Mouse (Mus musculus) 3134 (cell line): ENCODE measurements around the gene Ncoa3.

Source experiments
- DNase-seq: peaks from one replicate; pipeline ENCODE4 v3.0.0-alpha.2; 2011; ENCODE audit warnings: low spot score; ENCODE audit not compliant: insufficient read length; ENCODE audit errors: extremely low read depth

Ncoa3 gene

DNA sequence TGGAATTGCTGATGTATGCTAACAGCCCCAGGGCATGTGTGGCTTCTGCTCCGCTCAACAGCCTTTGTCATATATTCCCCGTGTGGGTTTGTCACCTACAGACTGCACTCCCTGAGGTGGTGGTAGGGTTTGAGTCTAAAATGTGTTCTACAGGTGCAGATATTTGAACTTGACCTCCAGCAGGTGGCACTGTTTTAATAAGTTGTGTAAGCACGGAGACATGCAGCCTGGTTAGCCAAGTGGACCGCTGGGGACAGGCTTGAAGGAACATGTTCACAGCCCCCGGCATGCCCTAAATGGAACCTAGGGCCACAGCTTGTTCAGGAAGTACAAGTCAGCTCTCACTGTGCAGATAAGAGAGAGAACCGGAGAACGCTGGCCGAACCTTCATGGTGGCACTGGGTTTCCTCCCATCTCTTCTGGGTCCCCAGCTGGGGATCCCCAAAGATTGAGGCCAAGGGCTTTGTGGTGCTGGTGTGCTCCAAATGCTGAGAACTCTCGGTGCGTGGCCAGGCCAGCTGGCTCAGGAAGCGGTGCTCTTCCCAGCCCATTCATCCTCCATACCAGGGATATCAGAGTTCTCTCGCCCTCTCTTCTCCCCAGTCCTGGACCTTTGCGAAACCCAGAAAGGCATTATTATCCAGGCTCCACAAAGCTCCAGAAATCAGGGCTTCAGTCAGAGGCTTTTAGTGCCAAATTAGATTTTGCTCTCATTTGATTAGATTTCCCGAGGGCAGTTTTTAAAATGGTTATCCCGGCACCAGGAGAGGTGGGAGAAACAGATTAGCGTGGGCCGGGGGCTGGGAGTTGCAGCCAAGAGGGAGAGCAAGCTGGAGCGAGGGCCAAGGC, 105.2 kb downstream of the Ncoa3 start:
- DNase-seq, result no peak

DNA sequence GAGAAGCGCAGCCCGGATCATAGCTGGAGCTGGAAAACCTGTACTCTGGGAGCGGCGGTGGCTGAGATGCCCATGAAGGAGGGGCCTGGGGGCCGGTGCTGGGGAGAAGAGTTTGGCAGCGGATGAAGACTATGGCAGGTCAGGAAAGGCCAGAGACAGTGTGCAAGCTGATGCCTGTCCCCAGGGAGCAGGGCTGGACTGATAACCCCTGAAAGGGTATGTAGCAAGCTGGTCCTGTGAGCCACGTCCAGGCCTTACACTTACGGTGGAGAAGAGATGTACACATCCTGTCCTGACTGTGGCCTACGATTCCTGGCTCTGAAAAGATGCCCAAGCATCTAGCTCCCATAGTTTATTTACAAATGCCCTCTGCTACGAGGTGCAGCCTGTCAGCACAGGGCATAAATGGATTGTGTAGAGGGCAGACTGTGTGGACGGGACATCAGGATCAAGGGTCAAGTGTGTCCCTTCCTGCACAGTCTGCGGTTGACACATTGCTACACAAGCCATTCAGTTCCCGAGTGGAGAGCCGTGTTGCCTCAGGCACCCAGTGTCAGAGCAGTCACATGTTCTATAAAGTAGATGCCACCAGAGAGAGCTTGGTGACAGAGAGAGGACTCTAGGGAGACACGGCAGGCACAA, 106.0 kb downstream of the Ncoa3 start:
- DNase-seq, result no peak

DNA sequence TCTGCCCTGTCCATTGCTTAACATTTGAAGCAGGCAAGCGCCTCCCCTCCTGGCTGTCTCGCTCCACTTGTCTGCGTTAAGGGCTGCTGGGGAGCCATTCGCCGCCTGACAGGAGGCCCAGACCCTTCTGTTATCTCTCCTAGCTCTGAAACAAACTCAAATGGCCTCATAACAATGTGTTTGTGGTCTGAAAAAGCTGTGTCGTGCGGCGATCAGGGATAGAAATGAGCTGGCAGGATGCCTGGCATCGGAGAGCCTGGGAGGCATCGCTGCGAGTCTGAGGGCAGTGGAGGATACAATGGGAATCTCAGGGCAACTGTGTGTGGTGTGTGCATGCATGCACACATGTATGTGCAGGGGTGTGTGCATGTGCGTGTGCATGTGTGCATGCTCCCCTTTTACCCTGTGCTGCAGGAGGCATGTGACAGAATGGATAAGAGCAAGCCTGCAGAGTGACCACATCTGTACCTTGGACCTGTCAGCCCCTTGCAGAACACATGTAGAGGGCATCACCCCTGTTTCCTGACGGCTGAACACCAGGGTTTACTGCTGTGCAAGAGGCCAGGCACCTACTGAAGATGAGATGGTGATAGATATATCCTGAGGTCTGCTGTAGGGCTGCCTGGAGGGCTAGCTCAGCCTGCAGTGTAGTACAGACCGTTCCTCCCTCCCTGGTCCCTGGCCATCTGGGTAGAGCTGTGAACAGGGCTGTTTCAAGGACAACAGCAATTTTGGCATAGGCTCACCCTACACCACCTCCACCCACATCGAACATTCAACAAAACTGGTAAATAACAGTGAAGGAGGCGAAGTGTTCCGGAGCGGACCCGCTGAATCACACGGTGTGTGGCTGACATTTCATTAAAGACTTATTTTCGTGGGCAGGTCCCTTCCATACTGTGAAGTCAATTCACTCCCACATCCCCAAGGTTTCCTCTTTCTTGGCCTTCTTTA, 108.2 kb downstream of the Ncoa3 start:
- no peak for DNase-seq

DNA sequence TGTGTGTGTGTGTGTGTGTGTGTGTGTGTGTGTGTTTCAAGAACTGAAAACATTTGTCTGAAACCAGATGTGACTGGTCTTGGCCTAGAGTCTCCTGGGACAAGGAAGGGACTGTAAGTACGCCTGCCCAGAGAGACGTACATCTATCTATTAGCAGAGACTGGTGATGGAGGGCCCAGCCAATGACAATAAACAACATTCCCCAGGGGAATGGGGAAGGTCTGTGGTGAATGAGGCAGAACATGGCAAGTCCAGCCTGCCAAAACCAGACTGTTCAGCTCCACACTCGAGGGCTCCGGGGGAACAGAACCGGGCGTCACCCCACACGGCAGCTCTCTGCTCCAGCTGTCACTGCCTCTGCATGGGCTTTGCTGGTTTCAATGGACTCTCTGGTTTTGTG, 110.5 kb downstream of the Ncoa3 start:
- DNase-seq, result peak; percentile 86

DNA sequence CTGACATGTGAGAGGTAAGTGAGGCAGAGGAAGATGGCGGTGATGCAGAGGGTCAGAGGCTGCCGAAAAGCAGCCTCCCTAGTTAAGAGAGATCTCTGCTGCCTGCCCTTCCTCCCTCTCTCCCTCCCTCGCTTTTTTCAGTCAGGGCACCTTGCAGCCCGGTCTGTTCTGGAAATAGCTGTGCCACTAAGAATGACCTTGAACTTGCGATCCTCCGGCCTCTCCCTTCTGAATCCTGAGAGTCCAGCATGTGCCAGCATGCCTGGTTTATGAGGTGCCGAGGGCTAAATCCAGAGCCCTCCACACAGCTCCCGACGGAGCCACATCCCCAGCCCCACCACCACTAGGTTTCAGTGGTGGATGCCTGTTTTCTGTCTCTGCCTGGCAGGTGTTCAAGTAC, 113.5 kb downstream of the Ncoa3 start:
- DNase-seq, result no peak

DNA sequence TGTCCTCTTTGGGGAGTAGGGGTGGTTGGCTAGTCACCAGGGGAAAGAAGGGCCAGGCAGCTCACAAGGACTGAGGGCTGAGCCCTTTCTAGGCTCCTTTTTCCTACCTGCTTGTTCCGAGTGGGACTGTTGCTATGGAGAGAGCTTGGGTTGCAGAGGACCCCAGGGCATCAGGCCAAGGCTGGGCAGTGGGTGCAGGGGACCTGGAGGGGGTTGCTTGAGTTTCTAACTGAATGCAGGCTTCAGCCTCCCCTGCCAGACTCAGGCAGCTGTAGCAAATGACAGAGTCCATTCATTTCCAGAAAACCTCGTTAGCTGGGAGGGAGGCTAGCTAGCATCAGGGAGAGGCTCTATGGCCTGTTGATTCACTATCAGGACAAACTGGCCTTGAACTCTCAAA, 114.2 kb downstream of the Ncoa3 start:
- no peak for DNase-seq

DNA sequence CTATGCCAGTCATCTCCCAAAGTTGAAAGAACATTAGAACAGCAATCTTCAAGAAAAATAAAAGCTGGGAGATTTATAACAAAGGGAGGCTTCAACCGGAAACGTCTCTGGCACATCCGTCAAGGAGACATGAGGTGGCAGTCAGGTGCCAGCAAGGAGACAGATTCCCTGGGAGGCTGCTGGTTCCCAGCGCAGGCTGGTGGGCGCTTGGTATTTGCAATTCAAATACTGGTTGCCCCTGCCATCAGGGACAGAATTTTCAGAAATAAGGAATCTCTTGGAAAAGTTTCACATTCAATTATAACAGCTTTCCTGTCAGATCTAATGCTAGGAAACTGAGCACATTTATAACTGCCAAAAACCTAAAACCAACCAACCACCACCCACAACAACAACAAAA, 115.5 kb downstream of the Ncoa3 start:
- no peak for DNase-seq

DNA sequence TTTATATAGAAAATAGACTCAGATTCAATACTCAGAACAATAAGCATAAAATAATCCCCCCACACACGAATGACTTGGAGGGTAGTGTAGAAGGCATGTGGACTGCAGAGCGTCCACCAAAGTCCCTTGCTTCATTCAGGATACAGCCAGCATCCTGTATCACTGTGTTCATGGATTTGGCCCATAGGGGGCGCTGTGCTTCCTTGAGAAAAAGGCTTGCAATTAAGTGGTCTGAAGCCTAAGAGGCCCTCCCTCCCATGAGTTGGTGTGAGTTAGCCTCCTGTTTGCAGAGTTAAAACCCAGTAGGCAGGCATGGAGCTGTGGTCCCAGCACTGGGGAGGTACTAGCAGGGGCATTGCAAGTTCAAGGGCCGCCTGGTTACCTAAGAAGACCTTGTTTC, 115.9 kb downstream of the Ncoa3 start:
- peak; percentile 45 for DNase-seq

DNA sequence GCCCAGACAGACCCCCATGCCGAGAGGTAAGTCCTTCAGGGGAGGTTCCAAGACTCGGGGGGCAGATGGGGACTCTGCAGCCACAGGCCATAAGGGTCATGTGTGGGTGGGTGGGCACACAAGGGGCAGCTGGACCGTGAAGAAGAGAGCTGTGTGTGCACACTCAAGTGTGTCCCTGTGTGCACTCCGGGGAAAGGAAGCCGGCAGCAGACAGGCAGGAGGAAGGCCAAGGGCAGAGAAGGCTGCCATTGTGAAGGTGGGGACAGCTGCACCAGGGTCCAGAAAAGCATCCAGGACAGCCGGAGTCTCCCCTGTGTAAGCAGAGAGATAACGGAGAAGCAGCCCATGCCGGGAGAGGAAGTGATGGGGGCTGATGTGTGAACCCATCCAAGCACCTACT, 118.3 kb downstream of the Ncoa3 start:
- DNase-seq, result no peak

DNA sequence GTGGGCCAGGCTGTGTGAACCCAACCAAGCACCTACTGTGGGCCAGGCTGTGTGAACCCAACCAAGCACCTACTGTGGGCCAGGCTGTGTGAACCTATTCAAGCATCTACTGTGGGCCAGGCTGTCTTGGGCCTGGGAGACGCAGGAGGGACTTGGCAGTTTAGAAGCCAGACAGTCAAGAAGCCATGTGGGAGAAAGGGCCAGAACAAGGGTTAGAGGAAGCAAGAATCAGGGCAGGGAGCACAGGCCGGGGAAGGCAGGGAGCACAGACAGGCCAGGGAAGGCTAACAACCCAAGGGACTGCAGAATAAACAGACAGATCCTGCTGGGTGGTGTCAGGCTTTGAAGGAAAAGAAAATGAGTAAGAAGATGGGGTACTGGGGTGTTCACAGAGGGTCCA, 118.8 kb downstream of the Ncoa3 start:
- DNase-seq, result no peak

DNA sequence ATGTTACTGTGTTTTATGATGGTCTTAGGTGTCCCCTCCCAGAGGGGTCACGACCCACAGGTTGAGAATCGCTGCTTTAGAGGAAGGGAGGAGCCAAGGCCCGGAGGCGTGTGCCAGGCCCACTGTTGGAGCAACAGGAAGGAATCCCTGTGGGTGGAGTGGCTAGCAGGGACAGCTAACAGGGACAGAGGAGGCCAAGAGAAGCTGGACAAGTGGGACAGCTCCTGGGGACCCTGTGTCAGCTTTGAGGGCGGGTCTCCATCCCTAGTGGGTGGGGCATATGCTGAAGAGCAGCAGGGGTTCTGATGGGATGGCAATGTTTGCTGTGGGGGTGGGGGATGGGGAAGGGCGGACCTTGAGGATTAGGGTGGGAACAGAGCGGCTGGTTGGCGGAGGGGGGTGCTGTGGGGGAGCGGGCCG, 119.4 kb downstream of the Ncoa3 start:
- no peak for DNase-seq

DNA sequence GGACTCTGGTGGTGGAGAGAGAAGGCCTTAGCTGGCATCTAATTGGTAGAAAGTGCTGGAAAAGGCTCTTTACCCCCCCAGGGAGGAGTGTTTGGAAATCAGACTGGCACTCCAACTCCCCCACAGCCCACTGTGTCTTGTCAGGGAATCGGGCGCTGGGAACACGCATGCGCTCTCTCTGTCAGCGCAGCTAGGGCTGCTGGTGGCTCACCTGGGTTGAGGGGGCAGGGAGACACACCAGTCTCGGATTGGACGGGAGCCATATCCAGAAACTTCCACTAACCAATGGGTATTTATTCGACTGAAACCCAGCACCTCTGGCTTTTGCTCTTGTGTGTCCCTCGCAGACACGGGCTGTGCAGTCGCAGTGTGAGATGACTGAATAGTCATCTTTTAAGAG, 120.5 kb downstream of the Ncoa3 start:
- no peak for DNase-seq

DNA sequence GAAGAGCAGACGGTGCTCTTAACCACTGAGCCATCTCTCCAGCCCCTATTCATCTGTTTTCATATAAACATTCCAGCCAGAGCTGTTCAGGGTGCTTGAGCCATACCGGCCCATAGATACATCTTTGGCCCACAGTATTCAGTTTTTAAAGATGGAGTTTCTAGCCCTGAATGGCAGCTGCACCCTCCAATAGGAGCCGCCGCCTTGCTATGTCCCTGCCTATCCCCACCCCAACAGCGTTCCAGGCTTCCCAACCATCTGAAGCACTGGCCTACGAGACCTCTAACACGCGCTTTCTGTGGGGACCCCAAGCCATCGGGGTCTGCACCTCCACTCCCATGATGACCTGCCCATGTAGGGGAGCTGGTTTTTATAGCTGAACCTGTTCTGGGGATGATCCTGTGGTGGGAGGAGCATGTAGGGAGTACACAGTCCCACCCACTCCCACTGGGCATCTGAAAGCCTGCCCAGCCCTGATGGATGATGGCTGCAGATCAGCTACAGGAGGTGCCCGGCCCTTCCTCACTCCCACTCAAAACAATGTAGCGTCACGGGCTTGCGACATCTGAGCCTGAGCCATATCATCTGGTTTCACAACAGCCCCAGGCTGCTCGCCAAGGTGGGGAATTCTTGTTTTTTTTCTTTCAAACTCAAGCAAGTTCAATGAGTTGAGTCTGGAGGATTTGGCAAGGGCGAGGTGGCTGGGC, 123.3 kb downstream of the Ncoa3 start:
- DNase-seq, result peak; percentile 50

DNA sequence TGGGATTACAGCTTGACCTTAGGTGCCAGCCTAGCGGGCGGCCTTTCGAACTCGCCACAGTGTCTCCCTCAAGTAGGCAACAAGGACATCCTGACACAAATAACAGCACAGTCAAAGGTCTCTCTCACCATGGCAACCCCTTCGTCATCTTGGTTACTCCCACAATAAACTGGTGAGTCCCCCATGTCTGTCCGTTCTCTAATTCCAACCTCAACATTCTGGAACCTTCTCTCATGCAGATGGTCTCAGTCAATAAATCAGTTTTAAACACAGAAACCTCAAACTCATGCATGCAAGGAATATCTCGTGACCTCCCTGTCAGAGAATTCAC, 123.8 kb downstream of the Ncoa3 start:
- no peak for DNase-seq

DNA sequence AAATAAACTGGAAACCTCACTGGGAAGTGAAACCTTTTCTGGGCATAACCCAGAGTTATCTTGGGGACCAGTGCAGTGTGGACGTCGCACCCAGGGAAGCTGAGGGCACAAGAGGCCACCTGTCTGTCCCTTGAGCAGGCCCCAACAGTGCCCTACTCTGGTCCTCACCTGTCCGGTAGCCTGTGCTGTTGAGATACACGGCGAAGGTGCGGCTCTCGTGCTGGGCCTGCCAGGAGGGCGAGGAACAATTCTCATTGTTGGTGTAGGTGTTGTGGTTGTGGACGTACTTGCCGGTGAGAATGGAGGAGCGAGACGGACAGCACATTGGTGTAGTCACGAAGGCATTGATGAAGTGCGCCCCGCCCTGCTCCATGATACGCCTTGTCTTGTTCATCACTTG, 124.3 kb downstream of the Ncoa3 start:
- no peak for DNase-seq

DNA sequence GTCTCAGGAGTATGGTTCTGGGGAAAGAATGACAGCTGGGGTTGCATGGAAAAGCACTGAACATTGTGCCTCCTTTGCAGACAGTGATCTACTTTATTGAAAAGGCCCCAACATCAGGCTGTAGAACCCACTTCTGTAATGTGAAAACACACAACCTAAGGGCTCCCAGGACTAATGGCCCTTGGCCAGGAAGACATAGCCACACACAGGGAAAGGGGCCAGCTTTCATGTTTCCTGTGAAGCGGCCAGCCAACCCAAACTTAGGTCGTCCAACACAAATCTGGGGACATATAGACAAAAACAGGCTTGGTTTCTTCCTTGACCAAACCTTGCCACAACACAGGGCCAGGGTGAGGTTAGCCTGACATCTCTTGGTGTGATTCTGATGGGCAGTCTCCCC, 127.6 kb downstream of the Ncoa3 start:
- no peak for DNase-seq

DNA sequence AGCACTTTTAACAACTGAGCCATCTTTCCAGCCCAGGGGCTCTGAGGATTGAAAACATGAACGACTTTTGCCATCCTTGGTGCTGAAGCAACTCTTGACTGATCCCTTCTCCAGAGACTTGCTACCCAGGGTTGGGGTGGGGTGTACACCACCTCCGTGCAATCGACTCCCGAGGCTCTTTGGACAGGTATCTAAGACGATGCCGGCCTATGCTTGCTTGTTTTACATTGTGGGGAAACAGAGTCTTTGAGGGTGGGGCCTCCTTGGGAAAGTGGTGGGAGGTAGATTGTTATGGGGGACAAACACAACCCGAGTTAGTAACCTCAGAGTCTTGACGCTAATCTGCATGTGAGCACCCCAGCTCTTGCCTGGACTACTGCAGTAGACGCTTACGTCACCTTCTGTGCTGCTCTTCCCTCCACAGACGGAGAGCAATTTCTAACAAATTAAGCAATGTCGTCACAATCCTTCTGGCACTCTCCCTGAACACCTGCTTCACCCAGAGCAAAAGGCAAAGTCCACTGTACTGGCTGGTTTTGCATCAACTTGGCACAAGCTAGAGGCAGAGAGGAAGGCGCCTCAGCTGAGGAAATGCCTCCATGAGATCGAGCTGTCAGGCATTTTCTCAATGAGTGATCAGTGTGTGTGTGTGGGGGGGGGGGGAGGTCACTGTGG, 129.4 kb downstream of the Ncoa3 start:
- DNase-seq, result no peak

DNA sequence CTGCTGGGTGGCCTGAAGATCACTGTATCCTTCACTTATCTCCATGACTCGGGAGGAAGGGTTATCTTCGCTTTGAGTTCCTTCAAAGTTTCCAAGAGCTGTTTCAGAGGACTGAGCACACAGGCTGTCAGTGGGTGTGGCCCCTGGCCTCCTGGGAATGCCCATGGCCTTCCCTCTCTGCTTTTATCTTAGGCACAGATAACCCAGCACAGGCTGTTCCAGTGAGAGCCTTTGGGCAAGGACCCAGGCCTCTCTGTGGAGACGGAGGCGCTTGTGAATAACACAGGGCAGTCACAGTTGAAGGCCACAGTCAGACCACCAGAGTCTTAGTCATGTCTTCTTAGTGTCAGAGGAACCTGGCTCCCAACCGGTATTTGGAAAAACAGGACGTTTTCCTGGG, 130.3 kb downstream of the Ncoa3 start:
- no peak for DNase-seq
